Mouse (Mus musculus) cerebellum, postnatal 14 days (tissue): Measurements from ENCODE around the gene Gm10974.

Experiments
- DNase-seq, 2 experiments: peaks; one replicate each; pipeline ENCODE4 v3.0.0; 2021; ENCODE audit warnings: mixed read lengths in 2 of 2

The Gm10974 gene

GRCm38 (mm10) chr7:66406971-66407370 is 41.3 kb downstream of the Gm10974 start:
- no peak for DNase-seq

GRCm38 (mm10) chr7:66409433-66409832 is 43.7 kb downstream of the Gm10974 start:
- DNase-seq: peak; percentile 54 to 78

GRCm38 (mm10) chr7:66413093-66413492 is 47.4 kb downstream of the Gm10974 start:
- DNase-seq: peak; percentile 58 to 68

GRCm38 (mm10) chr7:66416829-66417228 is 51.1 kb downstream of the Gm10974 start:
- DNase-seq: no peak

GRCm38 (mm10) chr7:66418981-66419380 is 53.3 kb downstream of the Gm10974 start:
- no peak for DNase-seq

- DNase-seq: no peak
Observed at GRCm38 (mm10) chr7:66421903-66422302, 56.2 kb downstream of the Gm10974 start.

GRCm38 (mm10) chr7:66427053-66427436 is 61.3 kb downstream of the Gm10974 start:
- no peak for DNase-seq

GRCm38 (mm10) chr7:66427437-66428161 is 61.9 kb downstream of the Gm10974 start, which contains the start of gene Aldh1a3:
TSS of gene Aldh1a3 (minus strand) at chr7:66427517.
- DNase-seq: no peak

- DNase-seq: peak; percentile 83 to 88
Observed at GRCm38 (mm10) chr7:66434453-66434935, 68.8 kb downstream of the Gm10974 start.
